Mouse (Mus musculus): ENCODE results near the gene Tra2a.

Gene Tra2a

DNA sequence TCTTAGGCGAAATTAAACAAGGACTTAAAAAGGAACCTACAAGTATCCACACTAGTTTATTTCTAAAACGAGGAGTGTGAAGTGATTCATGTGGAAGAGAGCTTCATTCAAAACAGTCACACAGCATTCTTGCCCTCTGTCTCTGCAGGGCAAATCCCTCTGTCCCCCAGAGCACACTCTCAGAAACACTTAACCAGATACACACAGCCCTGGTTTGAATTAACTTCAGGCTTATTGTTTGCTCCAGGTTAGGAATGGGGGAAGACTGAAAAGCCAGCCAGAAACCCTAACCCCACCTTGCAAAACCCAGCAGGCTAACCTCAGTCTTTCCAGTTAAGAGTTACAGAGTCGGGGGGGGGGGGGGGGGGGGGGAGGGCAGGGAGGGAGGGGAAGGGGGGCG is 51.7 kb downstream of the Tra2a start:
- no peak for DNase-seq (ENCODE audit: low read depth, low spot score)

DNA sequence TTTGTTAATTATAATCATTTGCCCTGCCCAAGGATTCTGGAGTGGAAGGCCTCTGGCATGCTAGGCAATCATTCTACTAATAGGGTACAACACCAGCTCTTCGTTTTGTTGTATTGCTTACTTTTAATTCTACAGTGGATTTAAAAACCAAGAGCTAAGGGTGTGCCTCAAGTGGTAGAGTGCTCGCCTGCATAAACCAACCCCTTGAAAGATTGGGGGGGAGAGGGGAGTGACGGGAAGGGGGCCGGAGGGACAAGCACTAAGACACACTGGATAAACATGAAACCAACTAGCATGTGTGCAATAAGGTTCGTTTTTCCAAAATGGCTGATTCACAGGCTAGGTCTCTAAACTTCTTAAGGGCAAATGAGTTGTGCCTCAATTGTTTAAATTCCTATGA is 52.2 kb downstream of the Tra2a start:
- no peak for DNase-seq (ENCODE audit: low read depth, low spot score)

- peak; percentile 51 for DNase-seq (ENCODE audit: low read depth, low spot score)
These were observed 53.7 kb downstream of the Tra2a start for GRCm38 (mm10) chr6:49209881-49210854.

- peak; percentile 56 for DNase-seq (ENCODE audit: low read depth, low spot score)
These were observed 54.9 kb downstream of the Tra2a start for GRCm38 (mm10) chr6:49208935-49209334.

GRCm38 (mm10) chr6:49208297-49208930 is 55.4 kb downstream of the Tra2a start:
- no peak for DNase-seq (ENCODE audit: low read depth, low spot score)

DNA sequence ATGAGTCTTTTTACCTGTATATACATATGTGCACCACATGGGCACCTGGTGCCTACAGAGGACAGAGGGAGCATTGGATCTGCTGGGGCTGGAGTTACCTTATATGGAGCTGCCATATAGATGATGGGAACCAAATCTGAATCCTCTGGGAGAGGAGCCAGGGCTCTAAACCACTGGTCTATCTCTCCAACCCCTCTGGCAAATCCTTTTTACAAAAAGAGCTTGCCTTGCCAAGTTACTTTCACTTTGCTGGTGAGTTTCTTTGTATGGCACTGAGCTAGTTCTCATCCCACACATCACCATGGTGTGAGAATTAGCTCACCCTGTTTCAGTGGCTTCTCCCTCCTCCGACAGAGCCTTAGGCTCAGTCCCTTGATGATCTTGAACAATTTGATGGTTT is 57.4 kb downstream of the Tra2a start:
- DNase-seq (ENCODE audit: low read depth, low spot score), result peak; percentile 80

- DNase-seq (ENCODE audit: low read depth, low spot score), result no peak
These were observed 68.6 kb downstream of the Tra2a start for GRCm38 (mm10) chr6:49195188-49195587.

GRCm38 (mm10) chr6:49194536-49194935 is 69.3 kb downstream of the Tra2a start:
- DNase-seq (ENCODE audit: low read depth, low spot score), result no peak
